Mouse (Mus musculus) liver, adult 2 months (tissue): Measurements from ENCODE around the gene Angptl7.

Experiments used
- CTCF ChIP-seq: fragments of 200-500 bp; IDR thresholded peaks from 2 replicates; pipeline ENCODE4 v1.5.1; 2011; ENCODE audit warnings: low read depth, low read length, control low read depth
- POLR2A ChIP-seq: fragments of 200-500 bp; IDR thresholded peaks from 2 replicates; pipeline ENCODE4 v1.6.1; 2011; ENCODE audit warnings: low read length, control low read depth; ENCODE audit not compliant: insufficient read depth; ENCODE audit errors: extremely low read depth

- TF ChIP-seq CTCF (no peak), POLR2A (no peak)
Observed at GRCm38 (mm10) chr4:148510691-148511090, 10.4 kb upstream of the Angptl7 start.
